Mouse (Mus musculus) kidney, adult 2 months (tissue): ENCODE results near the gene Slc7a4.

ENCODE experiments used
- CTCF ChIP-seq: fragments of 200-500 bp; conservative IDR thresholded peaks from 2 replicates; pipeline ENCODE4 v1.5.1; 2011; ENCODE audit warnings: low read depth, mild to moderate bottlenecking, control low read depth, low read length, moderate library complexity, mixed read lengths; ENCODE audit not compliant: insufficient read depth, insufficient read length
- POLR2A ChIP-seq: fragments of 200-500 bp; IDR thresholded peaks from one replicate; pipeline ENCODE4 v1.6.1; 2011; ENCODE audit warnings: low read depth, low read length, control low read depth

GRCm38 (mm10) chr16:17527606-17528005, 55.4 kb downstream of the Slc7a4 start:
- no peak for TF ChIP-seq CTCF
- no peak for TF ChIP-seq POLR2A
